Mouse (Mus musculus) megakaryocyte, embryonic 14.5 days (primary cell): ENCODE data around the gene Trappc2l. TPM values are rescaled to one million over a fixed set of nuclear protein-coding genes. Genes with fewer than 3 reads are reported as not detected.
"Not testable (repeated sequence)": the region's sequence is repeated elsewhere in the genome, so short reads cannot be mapped to it uniquely, and the experiment has no call there.

Experiments
- H3K27me3 ChIP-seq: replicated peaks from 2 replicates; pipeline ENCODE3; 2012; ENCODE audit warnings: inconsistent platforms
- H3K36me3 ChIP-seq: replicated peaks from 2 replicates; pipeline ENCODE3; 2012; ENCODE audit warnings: low read length, inconsistent platforms, mixed read lengths
- H3K4me1 ChIP-seq: 2 replicates; pipeline ENCODE4 v1.6.1; 2012; ENCODE audit warnings: inconsistent platforms
- H3K4me3 ChIP-seq: replicated peaks from 2 replicates; pipeline ENCODE3; 2012; ENCODE audit warnings: moderate library complexity, mild to moderate bottlenecking, inconsistent platforms
- H3K9me3 ChIP-seq: 2 replicates; pipeline ENCODE4 v1.6.1; 2012; ENCODE audit warnings: inconsistent platforms
- FLI1 ChIP-seq: IDR thresholded peaks from 2 replicates; pipeline ENCODE4 v1.6.1; 2012; ENCODE audit warnings: low read length, inconsistent platforms, mixed read lengths
- GATA1 ChIP-seq: IDR thresholded peaks from 3 replicates; pipeline ENCODE4 v1.6.1; 2012; ENCODE audit warnings: mixed read lengths, low read length, inconsistent platforms, borderline replicate concordance
- polyA plus RNA-seq: library from polyadenylated mRNA; stranded (reverse); fragments of >175 nt; gene quantifications from 2 replicates; pipeline ENCODE4 v1.2.3, GENCODE M21; 2012; ENCODE audit warnings: low replicate concordance; ENCODE audit not compliant: insufficient read depth

The Trappc2l gene
- polyA plus RNA-seq, 1 experiment = 2.2 TPM

DNA sequence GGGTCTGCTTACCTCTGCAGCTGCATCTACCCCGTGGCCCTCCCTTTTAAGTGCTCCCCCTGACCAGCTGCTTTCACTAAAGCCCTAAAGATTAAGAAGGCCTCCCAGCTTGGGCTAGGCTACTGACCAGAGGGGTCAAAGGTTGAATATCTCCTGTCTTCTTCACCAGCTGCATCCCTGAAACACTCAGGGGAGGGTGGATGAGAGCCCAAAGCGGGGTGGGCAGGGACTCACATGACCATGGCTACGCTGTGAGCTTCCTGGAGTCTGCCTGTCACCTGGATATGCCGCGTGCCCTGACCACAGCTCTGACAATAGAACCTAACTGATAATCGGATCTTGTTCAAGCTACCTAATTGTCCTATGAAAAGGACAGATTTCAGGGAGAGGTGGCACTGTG is 11.3 kb downstream of the Trappc2l start, which contains the start of gene Pabpn1l:
Gene Pabpn1l, minus strand, starts transcription at position 13 of the 400 bp plus-strand sequence.
- peaks cover 66% of the 10 kb centered on the region for H3K4me1 ChIP-seq
- H3K27me3 ChIP-seq = peaks cover 12% of the 10 kb centered on the region
- H3K4me3 ChIP-seq = no peak within 1 kb of the TSS
- H3K36me3 ChIP-seq = peaks cover 29% of the 10 kb centered on the region
- no peaks in the 10 kb centered on the region for H3K9me3 ChIP-seq
- no peak for TF ChIP-seq GATA1
- no peak for TF ChIP-seq FLI1

DNA sequence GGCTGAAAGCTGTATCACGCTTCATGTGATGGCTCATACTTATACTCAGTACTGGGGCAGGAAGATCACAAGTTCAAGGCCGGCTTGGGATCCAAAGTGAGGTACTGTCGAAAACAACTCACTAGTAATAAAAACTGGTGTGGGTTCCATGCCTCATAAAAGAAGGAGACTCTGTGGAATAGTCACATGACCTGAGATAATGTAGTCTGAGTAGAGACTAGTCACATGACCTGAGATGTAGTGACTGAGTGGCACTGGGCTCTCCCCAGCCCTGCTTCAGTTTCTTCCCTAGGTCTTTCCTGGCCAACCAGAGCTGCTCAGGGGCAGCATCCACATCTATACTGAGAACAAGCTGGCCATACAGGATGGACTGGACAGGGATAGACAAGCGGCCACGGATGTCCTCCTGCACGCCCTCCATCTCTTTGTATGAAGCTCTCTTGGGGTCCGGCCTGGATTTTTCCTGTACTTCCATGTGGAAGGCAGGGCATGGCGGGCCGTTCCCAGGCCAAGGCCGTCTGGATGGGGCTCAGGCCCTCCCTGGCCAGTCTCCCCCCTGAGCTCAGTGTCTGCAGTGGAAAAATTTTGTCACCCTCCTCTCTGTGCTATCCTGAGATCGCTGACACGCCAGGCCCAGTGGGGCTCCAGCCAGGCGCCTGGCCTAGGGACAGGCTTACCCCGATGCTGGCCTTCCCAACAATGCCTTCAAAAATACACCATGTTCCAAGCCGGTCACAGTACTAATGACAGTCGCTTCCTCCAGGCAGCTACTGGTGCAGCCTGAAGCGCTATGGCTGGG is 12.6 kb downstream of the Trappc2l start:
- H3K9me3 ChIP-seq = no peaks in the 10 kb centered on the region
- H3K4me1 ChIP-seq = peaks cover 66% of the 10 kb centered on the region
- H3K36me3 ChIP-seq = peaks cover 42% of the 10 kb centered on the region
- H3K27me3 ChIP-seq = peaks cover 12% of the 10 kb centered on the region
- no peak for TF ChIP-seq GATA1
- TF ChIP-seq FLI1 = no peak
- H3K4me3 ChIP-seq = no peak overlapping the region

DNA sequence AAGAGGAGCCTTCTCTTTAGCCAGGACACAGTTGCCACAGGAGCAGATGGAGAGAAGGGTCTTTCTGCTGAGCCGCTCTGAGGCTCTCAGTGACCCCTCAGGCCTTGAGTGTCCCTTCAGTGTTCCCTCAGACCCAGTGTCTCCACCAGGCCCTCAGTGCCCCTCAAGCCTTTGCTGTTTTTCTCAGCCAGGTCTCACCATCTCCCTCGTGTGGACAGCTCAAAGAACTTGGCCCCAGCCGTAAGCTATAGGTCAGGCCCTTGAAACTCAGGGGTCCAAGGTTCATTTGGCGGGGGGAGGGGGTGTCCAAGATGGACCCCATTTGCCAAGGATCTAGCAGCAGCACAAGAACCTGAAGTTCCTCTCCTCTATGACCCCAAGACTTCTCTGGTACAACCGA is 13.2 kb downstream of the Trappc2l start:
- Histone ChIP-seq H3K36me3 (peaks cover 48% of the 10 kb centered on the region), H3K4me1 (peaks cover 70% of the 10 kb centered on the region), H3K9me3 (no peaks in the 10 kb centered on the region), H3K4me3 (no peak overlapping the region), H3K27me3 (peaks cover 10% of the 10 kb centered on the region)
- TF ChIP-seq GATA1 (no peak), FLI1 (no peak)

DNA sequence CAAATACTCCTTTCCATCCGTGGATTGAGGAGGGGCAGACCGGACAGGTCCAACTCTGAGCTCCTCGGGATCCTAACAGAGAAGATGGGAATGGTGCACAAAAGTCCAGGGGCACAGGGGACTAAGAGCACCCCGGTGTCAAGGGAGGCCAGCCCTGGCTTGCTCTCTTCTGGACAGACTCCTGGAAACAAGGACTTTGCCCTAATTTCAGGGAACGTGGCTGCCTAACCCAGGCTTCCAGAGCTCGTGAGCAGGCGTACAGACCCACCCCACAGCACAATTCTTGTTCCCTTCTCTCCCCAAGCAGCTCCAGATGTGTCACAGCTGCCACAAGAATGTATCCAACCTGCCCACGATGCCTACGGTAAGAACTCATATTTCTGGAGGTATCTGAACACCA is 14.4 kb downstream of the Trappc2l start:
- TF ChIP-seq FLI1 (no peak), GATA1 (no peak)
- Histone ChIP-seq H3K9me3 (no peaks in the 10 kb centered on the region), H3K4me3 (no peak overlapping the region), H3K36me3 (peaks cover 60% of the 10 kb centered on the region), H3K27me3 (peaks cover 10% of the 10 kb centered on the region), H3K4me1 (peaks cover 64% of the 10 kb centered on the region)

DNA sequence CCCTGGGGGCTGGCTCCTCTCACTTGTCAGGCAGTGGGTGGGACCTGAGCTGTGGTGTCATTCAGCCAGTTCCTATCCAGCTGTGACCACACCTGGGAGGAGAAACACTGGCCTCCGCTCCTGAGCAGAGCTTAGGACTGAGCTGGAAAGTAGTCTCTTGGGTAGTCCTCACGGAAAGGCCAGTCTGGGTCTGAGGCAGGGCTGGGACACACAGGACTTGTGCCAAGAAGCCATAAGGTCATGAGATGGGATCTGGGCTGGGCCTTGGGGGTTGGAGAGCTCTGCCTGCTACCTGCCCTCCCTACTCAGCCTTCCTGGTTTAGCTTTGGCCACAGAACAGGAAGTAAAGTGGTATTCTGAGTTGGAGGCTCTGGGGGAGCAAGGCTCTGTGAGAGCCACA is 15.5 kb downstream of the Trappc2l start:
- H3K9me3 ChIP-seq = no peaks in the 10 kb centered on the region
- peaks cover 66% of the 10 kb centered on the region for H3K36me3 ChIP-seq
- peaks cover 62% of the 10 kb centered on the region for H3K4me1 ChIP-seq
- H3K27me3 ChIP-seq = peaks cover 4% of the 10 kb centered on the region
- TF ChIP-seq GATA1 (no peak), FLI1 (no peak)
- no peak overlapping the region for H3K4me3 ChIP-seq

DNA sequence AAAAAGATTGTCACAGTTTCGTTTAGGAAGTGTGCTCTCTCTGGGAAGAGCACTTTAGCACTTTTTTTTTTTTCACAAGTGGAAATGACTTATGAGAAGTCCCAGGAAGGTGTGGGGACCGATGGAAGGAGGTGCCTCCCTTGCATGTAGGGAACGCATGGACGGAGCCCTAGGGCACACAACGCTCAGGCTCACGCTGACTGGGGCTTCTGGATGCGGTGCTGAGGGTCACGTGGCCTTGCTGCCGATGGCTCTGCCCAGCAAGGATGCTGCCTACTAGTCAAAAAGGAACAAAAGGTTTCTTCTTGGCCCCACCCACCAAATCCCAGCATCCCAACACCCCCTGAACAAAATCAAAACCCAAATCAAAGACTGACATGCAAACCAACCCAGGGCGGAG is 17.9 kb downstream of the Trappc2l start:
- Histone ChIP-seq H3K4me1 (peaks cover 54% of the 10 kb centered on the region), H3K36me3 (peaks cover 90% of the 10 kb centered on the region)

DNA sequence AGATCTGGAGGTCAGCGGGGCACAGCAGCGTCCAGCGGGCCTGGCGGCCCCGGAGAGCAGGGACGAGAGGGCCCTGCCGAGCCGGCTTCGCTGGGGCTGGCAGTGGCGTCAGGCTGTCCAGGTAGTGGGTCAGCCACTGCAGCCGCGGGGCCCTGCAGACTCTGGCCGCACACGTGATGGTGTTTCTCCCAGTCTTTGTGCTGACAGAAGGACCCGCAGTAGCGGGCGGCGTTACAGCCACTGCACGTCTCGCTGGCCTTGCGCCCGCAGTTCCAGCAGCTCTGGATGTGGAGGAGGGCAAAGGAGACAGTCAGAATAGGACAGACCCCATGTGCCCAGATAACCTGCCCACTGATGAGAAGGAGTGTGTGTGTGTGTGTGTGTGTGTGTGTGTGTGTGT is 19.3 kb downstream of the Trappc2l start:
- Histone ChIP-seq H3K9me3 (no peaks in the 10 kb centered on the region), H3K27me3 (no peaks in the 10 kb centered on the region), H3K4me3 (no peak overlapping the region), H3K36me3 (peaks cover 91% of the 10 kb centered on the region), H3K4me1 (peaks cover 48% of the 10 kb centered on the region)
- TF ChIP-seq GATA1 (no peak), FLI1 (no peak)

More for the DNA sequence above, 17.9 kb downstream of the Trappc2l start:
- H3K9me3 ChIP-seq = no peaks in the 10 kb centered on the region
- H3K4me3 ChIP-seq = no peak overlapping the region
- H3K27me3 ChIP-seq = no peaks in the 10 kb centered on the region
- TF ChIP-seq FLI1 (no peak), GATA1 (no peak)

DNA sequence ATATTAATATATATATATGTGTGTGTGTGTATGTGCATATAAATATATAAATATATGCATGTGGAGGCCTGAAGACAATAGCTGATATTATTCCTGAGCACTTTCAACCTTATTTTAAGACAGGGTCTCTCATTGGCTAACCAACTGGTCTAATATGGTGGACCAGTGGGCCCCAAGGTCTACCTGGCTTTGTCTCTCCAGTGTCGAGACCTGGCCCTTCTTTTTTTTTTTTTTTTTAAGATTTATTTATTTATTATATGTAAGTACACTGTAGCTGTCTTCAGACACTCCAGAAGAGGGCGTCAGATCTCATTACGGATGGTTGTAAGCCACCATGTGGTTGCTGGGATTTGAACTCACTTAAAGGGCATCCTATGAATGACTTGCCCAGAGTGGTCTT is 20.7 kb downstream of the Trappc2l start:
- not testable (repeated sequence) for H3K27me3 ChIP-seq, H3K4me3 ChIP-seq, H3K9me3 ChIP-seq
- H3K36me3 ChIP-seq = peaks cover 96% of the 10 kb centered on the region
- peaks cover 39% of the 10 kb centered on the region for H3K4me1 ChIP-seq

DNA sequence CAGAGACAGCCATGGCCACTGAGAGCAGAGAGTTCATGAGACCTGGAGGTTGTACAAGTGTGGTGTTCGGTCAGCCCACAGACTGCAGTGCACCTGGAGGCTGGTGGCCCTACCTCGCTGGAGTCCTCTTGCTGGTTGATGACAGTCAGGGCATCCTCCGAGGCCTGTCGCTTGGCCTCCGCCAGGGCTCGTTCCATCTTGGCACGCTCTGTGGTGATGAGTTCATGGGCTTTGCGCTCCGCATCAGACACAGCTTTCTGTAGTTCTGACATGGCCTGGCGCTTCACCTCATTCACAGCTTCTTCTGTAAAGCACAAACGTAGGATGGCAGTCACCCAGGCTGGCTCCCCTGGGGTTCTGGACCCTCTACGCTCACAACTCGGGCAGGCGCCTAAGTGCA is 21.8 kb downstream of the Trappc2l start:
- H3K4me1 ChIP-seq = peaks cover 35% of the 10 kb centered on the region
- peaks cover 96% of the 10 kb centered on the region for H3K36me3 ChIP-seq
- no peaks in the 10 kb centered on the region for H3K27me3 ChIP-seq
- no peak overlapping the region for H3K4me3 ChIP-seq
- no peaks in the 10 kb centered on the region for H3K9me3 ChIP-seq
- TF ChIP-seq FLI1 = no peak
- TF ChIP-seq GATA1 = no peak

DNA sequence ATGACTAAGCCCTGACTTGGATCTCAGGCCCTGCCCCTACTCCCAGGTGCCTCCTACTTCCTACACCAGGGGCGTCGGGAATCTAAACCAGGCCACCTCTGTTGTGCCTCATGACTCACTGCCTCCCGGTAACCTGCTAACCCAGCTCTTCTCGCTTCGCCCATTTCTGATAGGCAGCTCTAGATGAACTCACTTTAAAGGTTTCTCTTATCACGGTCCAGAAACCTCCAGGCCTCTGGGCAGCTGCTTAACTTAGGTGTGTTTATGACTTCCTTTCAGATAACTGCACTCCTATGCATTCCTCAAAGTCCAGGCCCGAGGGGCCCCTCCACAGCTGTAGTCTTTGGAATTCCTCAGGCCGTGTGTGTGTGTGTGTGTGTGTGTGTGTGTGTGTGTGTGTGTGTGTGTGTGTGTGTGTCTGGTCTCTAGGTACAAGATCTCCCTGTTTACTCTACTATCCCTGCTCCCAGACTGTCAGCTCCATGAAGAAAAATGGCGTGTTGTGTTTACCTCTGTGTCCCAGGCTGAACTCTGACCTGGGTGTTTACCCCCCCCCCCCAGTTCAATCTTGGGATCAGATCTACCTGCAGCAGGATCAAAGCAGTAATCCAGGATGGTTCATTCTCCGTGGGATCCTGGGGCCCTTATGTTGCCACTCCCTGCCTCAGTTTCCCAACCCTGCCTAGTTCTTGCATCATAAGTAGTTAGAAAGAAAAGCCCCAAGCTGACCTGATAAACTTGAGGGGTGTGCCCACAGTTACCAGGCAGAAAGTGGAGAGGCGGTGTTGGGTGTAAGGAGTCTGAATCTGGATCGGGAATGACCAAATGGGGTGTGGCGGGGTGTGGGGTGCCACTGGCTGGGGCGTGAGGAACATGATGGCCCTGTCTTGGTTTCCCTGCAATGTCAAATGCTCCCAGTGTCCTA is 24.7 kb downstream of the Trappc2l start:
- Histone ChIP-seq H3K36me3 (peaks cover 96% of the 10 kb centered on the region), H3K27me3 (no peaks in the 10 kb centered on the region), H3K4me3 (no peak overlapping the region), H3K4me1 (peaks cover 28% of the 10 kb centered on the region; the same call in 1 of the 2 replicates), H3K9me3 (no peaks in the 10 kb centered on the region)
- TF ChIP-seq GATA1 = no peak
- no peak for TF ChIP-seq FLI1

DNA sequence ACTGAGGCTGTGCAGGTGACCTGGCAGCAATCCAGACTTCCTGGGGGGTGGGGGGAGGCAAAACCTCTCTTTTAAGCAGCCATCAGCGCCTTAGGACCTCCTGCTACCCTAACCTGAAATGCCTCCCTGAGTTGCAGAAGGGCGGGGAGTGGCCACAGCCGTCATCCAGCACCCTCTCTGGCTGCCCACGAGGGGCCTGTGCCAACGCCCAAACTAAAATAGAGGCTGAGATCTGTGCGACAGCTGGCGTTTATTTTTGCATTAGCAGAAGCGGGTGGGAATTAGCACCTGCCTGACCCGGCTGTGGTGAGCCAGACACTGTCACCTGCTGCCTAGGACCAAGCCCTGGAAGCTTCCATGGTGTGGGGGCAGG is 25.3 kb downstream of the Trappc2l start:
- Histone ChIP-seq H3K36me3 (peaks cover 100% of the 10 kb centered on the region), H3K9me3 (no peaks in the 10 kb centered on the region), H3K4me1 (peaks cover 32% of the 10 kb centered on the region; the same call in 1 of the 2 replicates), H3K27me3 (no peaks in the 10 kb centered on the region), H3K4me3 (no peak overlapping the region)
- no peak for TF ChIP-seq GATA1
